Mouse (Mus musculus) heart, adult 2 months (tissue): ENCODE measurements around the gene Mepce. TPM values are rescaled to one million over a fixed set of nuclear protein-coding genes. Genes with fewer than 3 reads are reported as not detected.
"Not testable (repeated sequence)": the region's sequence is repeated elsewhere in the genome, so short reads cannot be mapped to it uniquely, and the experiment has no call there.

ENCODE experiments used
- DNase-seq, 2 experiments: peaks; one replicate each; pipeline ENCODE4 v3.0.0; 2021
- H3K27ac ChIP-seq: fragments of 200-600 bp; 2 replicates; pipeline ENCODE4 v1.8.1; 2022
- H3K27me3 ChIP-seq: fragments of 200-500 bp; 2 replicates; pipeline ENCODE4 v1.6.1; 2012; ENCODE audit warnings: mild to moderate bottlenecking, low read length, inconsistent platforms, mixed read lengths; ENCODE audit not compliant: control insufficient read depth, insufficient read depth
- H3K36me3 ChIP-seq: fragments of 200-500 bp; 2 replicates; pipeline ENCODE4 v1.6.1; 2012; ENCODE audit warnings: low read length, inconsistent platforms; ENCODE audit not compliant: control insufficient read depth, insufficient read depth
- H3K4me1 ChIP-seq: fragments of 200-500 bp; 2 replicates; pipeline ENCODE4 v1.6.1; 2011; ENCODE audit warnings: low read length; ENCODE audit not compliant: control insufficient read depth, insufficient read depth
- H3K4me3 ChIP-seq: fragments of 200-600 bp; 2 replicates; pipeline ENCODE4 v1.8.1; 2022
- H3K79me2 ChIP-seq: fragments of 200-500 bp; replicated peaks from 2 replicates; pipeline ENCODE4 v1.6.1; 2012; ENCODE audit warnings: mild to moderate bottlenecking, inconsistent platforms, low read length, moderate library complexity, mixed read lengths; ENCODE audit not compliant: control insufficient read depth, insufficient read depth
- H3K9ac ChIP-seq: fragments of 200-500 bp; 2 replicates; pipeline ENCODE4 v1.6.1; 2012; ENCODE audit warnings: low read depth, mild to moderate bottlenecking, control low read depth, inconsistent platforms, low read length, mixed read lengths
- CTCF ChIP-seq: fragments of 200-600 bp; IDR thresholded peaks from 2 replicates; pipeline ENCODE4 v1.8.1; 2022; ENCODE audit warnings: antibody characterized with exemption, mild to moderate bottlenecking, moderate library complexity
- EP300 ChIP-seq: fragments of 200-500 bp; IDR thresholded peaks from 2 replicates; pipeline ENCODE4 v1.6.1; 2011; ENCODE audit warnings: low read depth, low read length, control low read depth; ENCODE audit not compliant: insufficient read depth
- POLR2A ChIP-seq: fragments of 200-500 bp; IDR thresholded peaks from 2 replicates; pipeline ENCODE4 v1.6.1; 2011; ENCODE audit warnings: mild to moderate bottlenecking, low read depth, low read length, control low read depth; ENCODE audit not compliant: insufficient read depth
- WGBS: fragments of 180-500 bp; shearing (Covaris S2); methylation state at CpG from one replicate; pipeline ENCODE4 v1.1.7; 2018; 5-methylcytosine and 5-hydroxymethylcytosine counted together
- intact Hi-C: fragments of 180-260 bp; cut with DNase I; formaldehyde crosslinking; loops from one replicate; pipeline ENCODE4 v1.15.1; 2025
- polyA plus RNA-seq: library from polyadenylated mRNA; depleted of rRNA; stranded (reverse); fragments of >200 nt; gene quantifications from 2 replicates; pipeline ENCODE4 v1.2.3, GENCODE M21; 2012
- total RNA-seq, 2 experiments: library from RNA; stranded (reverse); gene quantifications; 2 replicates each; pipeline ENCODE4 v1.2.3; 2021

Mepce gene
- total and polyA plus RNA-seq, 3 experiments = 21.3 to 26.0 (median 24.1) TPM

- peak; percentile 61 to 73 for DNase-seq
- H3K9ac ChIP-seq = peak overlapping the region; percentile 36; the same call in 1 of the 2 replicates
- TF ChIP-seq POLR2A (0 out of 2 replicates have a peak, but pooled peaks have one; percentile 34), CTCF (no peak), EP300 (peak; percentile 62; the same call in 1 of the 2 replicates)
- no peaks in the 10 kb centered on the region for H3K27me3 ChIP-seq
- no peaks in the 10 kb centered on the region for H3K79me2 ChIP-seq
- 0 out of 2 replicates have a peak overlapping the region, but pooled peaks have one; percentile 14 for H3K4me3 ChIP-seq
- peaks cover 18% of the 10 kb centered on the region for H3K4me1 ChIP-seq
- peaks cover 18% of the 10 kb centered on the region; the same call in 1 of the 2 replicates for H3K36me3 ChIP-seq
- H3K27ac ChIP-seq = peak overlapping the region; percentile 88
- intact Hi-C loops = no loop called here
- 39% methylated on average over 13 of the region's 13 CpGs for WGBS
Observed at GRCm38 (mm10) chr5:137753111-137753832, 34.2 kb downstream of the Mepce start.

- DNase-seq = no peak
- peaks cover 16% of the 10 kb centered on the region for H3K4me1 ChIP-seq
- no peak overlapping the region for H3K4me3 ChIP-seq
- peaks cover 18% of the 10 kb centered on the region; the same call in 1 of the 2 replicates for H3K36me3 ChIP-seq
- no peaks in the 10 kb centered on the region for H3K27me3 ChIP-seq
- no peak for TF ChIP-seq EP300
- TF ChIP-seq POLR2A = no peak
- TF ChIP-seq CTCF = no peak
- no peaks in the 10 kb centered on the region for H3K79me2 ChIP-seq
- WGBS = 81% methylated on average over 6 of the region's 6 CpGs
- peak overlapping the region; percentile 88 for H3K27ac ChIP-seq
- no peak overlapping the region for H3K9ac ChIP-seq
- intact Hi-C loops = no loop called here
Observed at GRCm38 (mm10) chr5:137751988-137752387, 35.5 kb downstream of the Mepce start.

GRCm38 (mm10) chr5:137751221-137751887 is 36.1 kb downstream of the Mepce start:
- Histone ChIP-seq H3K9ac (no peak overlapping the region), H3K36me3 (peaks cover 18% of the 10 kb centered on the region; the same call in 1 of the 2 replicates), H3K79me2 (no peaks in the 10 kb centered on the region), H3K27me3 (no peaks in the 10 kb centered on the region), H3K4me1 (peaks cover 14% of the 10 kb centered on the region), H3K27ac (peak overlapping the region; percentile 88), H3K4me3 (no peak overlapping the region)
- peak; percentile 32 to 41 for DNase-seq
- TF ChIP-seq EP300 (no peak), POLR2A (peak; percentile 30; the same call in 1 of the 2 replicates)
- intact Hi-C loops = no loop called here
- WGBS = 64% methylated on average over 13 of the region's 13 CpGs

GRCm38 (mm10) chr5:137750212-137750611 is 37.2 kb downstream of the Mepce start:
- 83% methylated on average over 8 of the region's 8 CpGs for WGBS
- Histone ChIP-seq H3K36me3 (peaks cover 18% of the 10 kb centered on the region; the same call in 1 of the 2 replicates), H3K4me1 (peaks cover 11% of the 10 kb centered on the region), H3K27ac (peak overlapping the region; percentile 88)
- H3K9ac ChIP-seq, DNase-seq, H3K4me3 ChIP-seq, H3K79me2 ChIP-seq, intact Hi-C loops, H3K27me3 ChIP-seq: not testable (repeated sequence)

GRCm38 (mm10) chr5:137749196-137749836 is 38.1 kb downstream of the Mepce start:
- Histone ChIP-seq H3K27ac (peak overlapping the region; percentile 99), H3K36me3 (peaks cover 18% of the 10 kb centered on the region; the same call in 1 of the 2 replicates), H3K79me2 (no peaks in the 10 kb centered on the region), H3K4me1 (peaks cover 12% of the 10 kb centered on the region), H3K9ac (peak overlapping the region; percentile 37; the same call in 1 of the 2 replicates), H3K27me3 (no peaks in the 10 kb centered on the region), H3K4me3 (peak overlapping the region; percentile 37)
- peak; percentile 37 to 40 for DNase-seq
- intact Hi-C loops = loop anchor here (5.0 kb wide), 2 partner anchors 217 to 237 kb away; partner anchors contain the start of genes Epo and Gnb2
- TF ChIP-seq CTCF (no peak), POLR2A (peak; percentile 44; the same call in 1 of the 2 replicates), EP300 (0 out of 2 replicates have a peak, but pooled peaks have one; percentile 15)
- WGBS = 9% methylated on average over 6 of the region's 6 CpGs
